Mouse (Mus musculus) CD4-positive, CD25-positive, alpha-beta regulatory T cell, adult 2 months (primary cell): ENCODE results near the gene 1700017B05Rik.
A peak's percentile ranks its signal among the peaks of the same experiment; 100 is the strongest.

Experiments
- DNase-seq: peaks from one replicate; pipeline ENCODE4 v3.0.0-alpha.2; 2012; ENCODE audit warnings: low read depth, low spot score

The 1700017B05Rik gene

DNA sequence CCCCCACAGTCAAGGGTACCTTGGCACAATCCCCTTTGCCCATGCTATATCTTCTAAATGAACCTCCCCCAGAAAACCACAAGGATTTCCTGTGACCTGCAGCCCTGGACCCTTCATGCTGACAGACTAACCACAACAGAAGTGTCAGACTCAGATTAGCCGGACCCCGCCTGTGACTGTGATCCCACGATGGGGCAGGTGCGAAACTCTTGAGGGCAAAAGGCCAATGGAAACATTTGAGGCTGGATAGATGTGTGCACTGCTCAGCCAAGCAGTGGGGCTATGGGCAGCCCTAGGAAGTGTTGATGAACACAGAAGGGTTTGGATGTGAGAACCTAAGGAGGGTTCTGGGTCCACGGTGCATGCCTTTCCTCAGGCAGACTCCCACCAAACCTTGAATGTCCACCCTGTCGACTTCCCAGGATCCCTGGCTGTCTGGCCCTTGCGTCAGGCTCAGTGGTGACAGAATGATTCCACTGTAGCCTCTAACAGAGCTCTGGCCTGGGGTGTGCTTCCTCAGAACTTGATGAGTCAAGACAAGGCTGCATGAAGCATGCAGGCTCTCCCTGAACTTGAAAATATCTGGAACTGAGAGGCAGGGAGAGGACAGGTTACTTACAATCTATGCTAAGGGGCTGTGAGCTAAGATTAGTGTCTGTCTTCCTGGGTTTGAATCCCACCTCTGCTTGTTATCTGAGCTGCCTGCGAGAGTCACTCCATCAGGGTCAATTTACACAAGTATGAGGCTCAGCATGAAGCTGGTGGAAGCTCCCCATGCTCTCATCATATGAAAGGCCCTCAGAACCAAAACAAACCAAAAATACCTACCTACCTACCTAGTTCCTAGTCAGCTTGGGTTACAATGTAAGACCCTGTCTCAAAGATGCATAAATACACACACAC lies 10.7 kb upstream of the 1700017B05Rik start:
- DNase-seq = peak; percentile 51

DNA sequence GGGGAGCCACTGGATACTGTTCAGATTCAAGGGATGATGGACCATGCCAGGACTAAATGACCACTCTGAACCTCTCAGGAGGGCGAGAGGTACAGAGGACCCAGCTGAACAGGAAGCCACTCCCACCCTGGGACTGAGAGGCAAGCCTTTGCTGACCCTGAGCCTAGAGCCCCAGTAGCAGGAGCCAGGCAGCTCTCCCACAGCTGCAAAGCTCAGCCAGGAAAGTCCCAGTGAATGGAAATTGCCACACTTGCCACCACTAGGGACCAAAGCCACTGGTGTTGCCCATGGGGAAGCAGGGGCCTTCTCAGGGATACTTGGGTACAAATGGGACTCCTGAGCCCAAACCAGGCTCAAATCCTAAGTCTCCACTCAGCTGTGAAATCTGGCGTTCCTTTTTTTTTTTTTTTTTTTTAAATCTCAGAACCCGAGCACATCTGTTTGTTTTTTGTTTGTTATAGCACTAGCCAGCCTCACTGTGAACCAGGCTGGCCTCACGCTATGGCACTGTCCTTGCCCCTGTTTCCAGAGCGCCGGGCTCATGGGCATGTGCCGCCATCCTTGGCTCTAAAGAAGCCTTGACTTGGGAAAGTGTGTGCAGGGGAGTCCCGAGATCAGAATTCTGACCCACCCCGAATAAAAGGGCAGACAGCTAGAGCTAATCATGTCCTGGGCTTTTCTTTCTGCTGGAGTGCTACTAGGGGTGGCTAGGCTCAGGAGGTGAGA lies 9.6 kb upstream of the 1700017B05Rik start:
- DNase-seq = no peak

DNA sequence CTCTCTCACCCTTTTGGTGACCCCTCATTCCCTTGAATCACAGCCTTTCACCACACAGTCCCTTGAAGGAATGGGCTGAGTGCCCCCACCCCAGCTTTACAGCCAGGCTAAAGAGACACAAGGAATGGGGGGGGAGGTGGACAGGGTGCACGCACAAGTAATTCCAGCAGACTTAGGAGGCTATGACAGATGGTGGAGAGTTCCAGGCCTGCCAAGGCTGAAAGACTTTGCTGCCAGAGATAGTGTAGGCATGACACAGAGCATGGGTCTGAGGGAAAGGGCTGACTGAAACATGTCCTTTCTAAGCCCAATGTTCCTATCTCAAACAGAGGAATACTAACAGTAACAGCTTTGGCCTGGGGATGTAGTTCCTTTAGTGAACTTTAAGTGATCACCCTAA lies 8.7 kb upstream of the 1700017B05Rik start:
- DNase-seq = no peak

DNA sequence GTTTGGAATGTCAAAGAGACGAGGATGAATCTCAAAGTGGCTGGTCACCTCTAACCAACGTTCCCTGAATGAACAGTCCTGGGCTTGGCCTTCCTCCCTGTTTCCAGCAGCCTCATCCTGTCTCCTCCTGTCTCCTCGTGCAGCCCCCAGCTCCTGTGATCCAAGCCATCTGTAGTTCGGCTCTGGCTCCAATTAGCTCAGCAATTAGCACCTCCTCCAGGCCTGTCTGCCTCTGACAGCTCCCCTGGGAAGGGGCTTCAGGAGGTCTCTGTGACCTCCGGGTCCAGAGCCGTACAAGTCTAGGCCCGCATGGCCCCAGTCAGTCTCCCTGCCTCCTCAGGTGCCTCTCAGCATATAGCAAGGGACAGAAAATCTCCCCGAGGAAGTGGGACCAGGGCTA lies 8.0 kb upstream of the 1700017B05Rik start:
- DNase-seq = no peak

DNA sequence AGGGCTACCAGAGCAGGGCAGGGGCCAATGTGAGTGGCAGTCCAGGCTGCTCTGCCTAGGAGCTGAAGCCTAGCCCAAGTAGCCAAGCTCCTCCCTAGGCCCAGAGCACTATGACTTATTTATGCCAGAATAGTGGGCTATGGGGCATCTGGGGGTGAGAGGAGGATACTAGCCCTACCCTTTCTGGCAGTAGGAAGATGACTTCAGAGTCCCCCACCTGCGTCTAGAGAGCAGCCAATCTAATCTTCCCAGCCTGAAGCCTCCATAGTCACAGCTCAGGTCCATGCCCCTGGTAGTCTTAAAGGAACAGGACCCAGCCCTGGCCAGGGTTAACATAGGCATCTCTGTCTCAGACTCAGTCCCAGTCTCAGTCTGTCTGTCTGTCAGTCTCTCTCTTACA lies 7.0 kb upstream of the 1700017B05Rik start:
- no peak for DNase-seq

DNA sequence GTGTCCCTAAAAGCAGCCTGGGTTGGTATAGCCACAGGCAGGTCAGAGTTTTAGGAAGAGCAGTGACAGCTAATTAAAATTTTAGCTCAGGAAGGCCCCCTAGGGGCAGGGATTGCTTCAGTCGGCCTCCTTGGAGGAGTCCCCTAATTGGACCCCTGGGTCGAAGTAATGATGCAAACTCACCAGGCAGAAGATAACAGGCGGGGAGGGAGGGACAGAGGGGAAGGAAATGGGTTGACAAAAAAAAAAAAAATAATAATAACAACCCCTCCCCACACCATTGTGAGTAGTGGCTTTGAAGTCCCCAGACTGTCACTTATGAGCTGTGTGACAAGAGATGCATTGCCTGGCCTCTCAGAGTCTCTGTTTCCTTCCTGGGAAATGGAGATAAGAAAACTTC lies 6.2 kb upstream of the 1700017B05Rik start:
- peak; percentile 45 for DNase-seq

DNA sequence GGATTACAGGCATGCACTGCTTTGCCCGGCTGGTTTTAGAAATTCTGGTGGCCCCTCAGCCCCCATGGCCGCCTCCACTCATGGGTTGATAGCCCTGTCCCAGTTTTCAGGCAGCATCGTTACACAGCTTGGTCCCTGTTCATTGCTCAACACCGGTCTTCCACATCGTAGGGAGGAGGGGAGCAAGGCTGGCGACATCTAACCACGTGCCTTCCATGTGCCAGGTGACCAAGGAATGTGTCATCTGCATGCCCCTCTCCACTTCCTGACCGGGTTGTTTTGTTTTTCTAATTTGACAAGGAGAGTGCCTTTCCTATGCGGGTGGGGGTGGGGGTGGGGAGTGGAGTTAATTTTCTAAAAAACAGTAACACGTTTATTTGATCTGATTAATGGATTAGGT lies 5.7 kb upstream of the 1700017B05Rik start:
- DNase-seq = no peak

DNA sequence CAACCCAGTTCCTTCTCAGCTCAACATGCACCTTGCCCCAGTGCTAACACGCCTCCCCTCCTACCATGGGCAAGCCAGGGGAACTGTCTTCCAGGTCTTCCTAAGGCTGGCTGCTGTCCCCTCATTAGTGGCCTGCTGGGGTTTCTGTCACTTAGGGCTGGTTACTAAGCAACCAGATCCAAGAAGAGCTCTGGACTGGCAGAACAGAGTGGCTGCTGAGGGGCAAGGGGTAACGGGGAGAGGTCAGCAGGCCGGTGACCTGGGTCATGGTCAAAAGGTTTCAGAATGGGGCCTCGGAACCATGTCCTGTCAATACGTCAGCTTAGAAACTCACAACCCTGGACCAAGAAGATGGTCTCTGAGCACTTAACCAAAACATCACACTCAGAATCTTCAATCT lies 5.0 kb upstream of the 1700017B05Rik start:
- DNase-seq = no peak

DNA sequence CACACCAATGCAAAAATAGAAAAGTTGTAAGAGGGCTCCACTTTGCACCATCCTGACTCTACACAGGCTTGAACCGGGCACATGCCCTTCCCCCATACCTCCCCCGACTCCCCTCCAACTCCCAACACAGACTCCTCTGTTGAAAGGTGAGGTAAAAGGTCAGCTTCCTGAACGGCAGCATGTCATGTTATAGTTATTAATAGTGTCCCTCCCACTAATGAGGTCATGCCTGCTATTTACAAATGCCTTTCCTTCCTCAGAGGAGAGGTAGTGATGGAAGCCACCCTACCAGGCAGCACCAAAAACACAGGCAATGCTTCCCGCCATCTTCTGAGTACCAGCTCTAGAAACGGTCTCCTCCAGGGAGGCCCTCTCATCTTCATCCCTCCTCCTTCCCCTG lies 2.7 kb upstream of the 1700017B05Rik start:
- no peak for DNase-seq

DNA sequence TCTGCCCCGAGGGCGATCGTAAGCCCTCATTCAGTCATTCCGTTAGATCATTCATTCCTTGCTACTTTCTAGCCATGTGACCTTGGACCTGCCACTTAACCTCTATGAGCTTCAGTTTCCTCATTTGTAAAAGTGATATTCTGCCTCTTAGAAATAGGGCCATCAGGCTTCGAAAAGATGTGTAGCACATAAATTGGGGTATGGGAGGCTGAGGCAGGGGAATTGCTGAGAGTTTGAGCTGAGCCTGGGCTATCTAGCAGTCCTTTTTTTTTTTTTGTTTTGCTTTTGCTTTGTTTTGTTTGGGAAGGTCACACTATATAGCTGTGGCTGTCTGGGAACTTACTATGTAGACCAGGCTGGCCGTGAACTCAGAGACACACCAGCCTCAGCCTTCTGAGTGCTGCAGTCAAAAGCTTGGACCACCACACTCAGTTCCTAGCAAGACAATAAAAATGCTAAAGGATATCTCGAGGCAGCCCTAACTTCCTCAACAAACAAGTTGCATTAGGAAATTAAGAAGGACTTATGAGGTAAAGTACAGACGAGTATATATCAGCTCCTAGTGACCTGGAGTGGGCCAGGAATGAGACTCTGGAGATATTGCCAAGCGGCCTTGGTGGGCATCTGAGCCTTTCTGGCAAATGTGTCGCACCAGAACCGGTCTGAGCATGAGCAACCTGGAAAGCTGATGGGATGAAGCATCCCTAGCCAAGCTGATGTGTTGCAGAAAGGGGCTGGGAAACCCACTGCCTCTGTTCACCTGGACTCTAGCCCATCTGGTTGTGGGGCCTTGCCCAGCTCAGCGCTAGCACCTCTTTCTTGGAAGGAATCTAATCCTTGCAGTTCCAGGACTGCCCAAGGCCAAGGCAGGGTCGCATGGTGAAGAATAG lies 628 bp upstream of the 1700017B05Rik start:
- no peak for DNase-seq

DNA sequence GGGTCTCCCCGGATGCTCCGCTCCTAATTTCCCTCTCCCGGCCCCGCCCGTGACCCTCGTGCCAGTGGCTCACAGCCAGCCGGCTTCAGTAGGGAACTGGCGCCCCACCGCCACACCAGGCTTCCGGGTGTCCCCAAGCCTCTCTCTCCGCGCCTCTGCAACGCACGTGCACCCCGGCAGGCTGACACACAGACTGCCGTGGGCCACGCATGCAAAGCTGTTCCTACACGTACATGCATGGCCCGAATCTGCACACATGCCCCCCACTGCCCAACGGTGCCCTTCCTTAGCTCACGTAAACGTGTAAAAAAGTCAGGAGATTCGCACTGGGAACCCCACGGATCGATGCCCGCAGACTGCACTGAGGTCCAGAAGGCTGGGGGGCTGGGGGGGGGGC lies 898 bp downstream of the 1700017B05Rik start:
- DNase-seq = peak; percentile 77

DNA sequence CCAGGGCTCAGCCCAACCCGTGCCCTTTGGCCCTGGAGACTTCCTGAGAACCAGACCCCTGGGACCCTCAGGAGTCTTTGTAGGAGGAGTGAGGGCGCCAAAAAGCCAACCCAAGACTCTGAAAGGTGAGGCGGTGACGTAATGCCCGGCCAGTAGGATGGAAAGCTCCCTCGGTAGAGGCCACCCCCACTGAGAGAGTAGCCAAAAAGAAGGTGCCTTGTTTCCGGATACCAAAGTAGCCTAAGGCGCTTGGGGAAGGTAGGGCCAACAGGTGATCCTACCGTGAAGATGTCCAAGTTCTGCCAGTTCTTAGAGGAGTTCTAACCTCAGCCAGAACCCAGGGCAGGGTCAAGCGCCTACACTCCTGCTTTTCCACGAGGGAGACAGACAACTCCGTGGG lies 1.5 kb downstream of the 1700017B05Rik start:
- peak; percentile 51 for DNase-seq

DNA sequence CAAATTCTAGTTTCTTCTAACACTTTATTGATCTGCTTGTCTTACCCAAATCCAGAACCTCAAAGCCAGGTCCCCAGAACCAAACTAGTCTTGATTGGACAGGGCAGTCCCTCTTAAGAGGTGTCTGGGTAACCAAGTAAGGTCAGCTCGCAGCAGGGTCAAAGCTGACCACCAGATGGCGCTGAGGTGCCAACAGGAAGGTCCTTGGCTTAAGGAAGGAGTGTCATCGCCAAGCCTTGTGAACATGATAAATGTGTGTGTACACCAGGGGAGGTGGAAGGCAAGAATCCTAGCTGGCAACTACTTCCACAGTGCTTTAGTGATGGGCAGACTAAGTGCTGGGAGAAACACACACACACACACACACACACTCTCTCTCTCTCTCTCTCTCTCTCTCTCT lies 2.7 kb downstream of the 1700017B05Rik start:
- DNase-seq = peak; percentile 95

DNA sequence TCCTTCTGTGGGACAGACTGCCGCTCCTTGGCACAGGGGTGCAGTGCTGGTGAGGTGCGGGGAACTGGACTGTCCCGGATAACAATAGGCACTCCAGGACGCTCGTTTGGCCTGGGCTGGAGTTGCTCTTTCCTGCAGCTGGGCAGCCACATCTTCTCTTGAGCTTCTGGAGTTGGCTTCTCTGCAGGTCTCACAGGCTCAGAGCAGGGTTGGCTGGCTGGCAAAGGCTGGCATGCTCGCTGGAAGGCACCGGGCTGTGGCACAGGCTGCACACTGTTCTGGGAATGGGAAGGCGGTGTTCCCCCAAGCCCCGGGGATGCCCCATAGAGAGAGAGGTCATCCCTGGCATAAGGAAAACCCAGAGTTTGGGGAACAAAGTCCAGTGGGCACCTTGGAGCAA lies 4.8 kb downstream of the 1700017B05Rik start:
- DNase-seq = no peak

DNA sequence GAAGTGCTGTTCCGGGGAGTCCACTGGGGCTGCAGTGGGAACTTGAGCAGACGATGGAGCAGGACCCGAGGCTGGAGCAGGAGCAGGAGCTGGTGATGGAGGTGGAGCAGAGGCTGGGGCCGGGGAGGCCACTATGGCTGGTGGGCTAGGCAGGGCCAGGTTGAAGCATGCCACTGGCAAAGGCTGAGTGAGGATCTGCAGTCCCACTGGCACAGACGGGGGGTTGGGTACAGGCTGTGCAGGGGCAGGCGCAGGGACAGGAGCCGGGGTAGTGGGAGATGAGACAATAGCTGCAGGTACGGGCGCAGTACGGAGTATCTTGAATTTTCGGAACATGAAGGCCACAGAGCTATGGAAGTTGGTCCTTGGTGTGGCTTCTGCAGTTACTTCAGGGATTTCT lies 5.6 kb downstream of the 1700017B05Rik start:
- no peak for DNase-seq

DNA sequence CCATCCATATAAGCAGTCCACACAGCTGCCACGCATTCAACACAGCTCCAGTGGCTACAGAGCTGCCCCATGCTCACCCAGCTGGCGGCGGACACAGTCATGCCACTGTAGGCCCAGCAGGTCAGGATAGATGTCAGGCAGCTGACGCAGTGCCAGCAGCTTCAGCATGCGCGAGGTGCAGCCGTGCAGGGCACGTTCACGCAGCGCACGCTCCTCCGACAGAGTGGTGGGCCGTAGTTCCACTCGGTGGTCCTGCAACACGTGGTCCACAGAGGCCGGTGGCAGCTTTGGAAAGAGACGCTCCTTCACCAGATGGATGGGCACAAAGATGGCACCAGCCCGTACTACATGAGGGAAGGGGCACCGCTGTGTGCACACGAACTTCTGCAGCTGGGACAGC lies 6.1 kb downstream of the 1700017B05Rik start:
- DNase-seq = no peak

DNA sequence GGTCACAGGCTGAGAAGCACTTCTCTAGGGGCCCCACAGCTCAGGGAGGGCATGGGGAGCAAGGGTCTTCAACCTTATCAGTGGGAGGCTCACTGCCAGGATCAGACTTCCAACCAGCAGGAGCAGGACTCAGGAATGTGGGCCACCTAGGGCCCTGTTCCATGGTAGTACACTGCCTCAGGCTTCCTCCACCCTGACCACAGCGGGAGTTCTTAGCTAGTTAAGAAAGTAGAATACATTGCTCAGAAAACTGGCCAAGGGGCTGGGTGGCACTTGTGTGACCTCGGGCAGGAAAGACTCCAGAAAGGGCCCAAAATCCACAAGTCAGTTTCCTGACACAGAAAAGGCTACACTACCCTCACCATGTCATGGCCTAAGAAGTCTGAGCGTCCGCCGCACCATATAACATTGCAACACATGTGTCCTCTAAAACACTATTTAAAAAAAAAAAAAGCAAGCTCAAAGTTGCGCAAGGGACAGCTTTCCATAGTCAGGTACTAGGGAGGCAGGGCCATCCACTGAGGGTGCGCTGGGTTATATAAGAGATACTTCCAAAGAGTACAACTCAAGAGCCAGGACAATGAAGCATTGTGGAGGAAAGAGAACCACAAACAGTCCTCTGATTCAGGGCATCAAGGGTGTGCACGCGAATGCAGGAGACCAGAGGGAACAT lies 7.5 kb downstream of the 1700017B05Rik start:
- DNase-seq = no peak

DNA sequence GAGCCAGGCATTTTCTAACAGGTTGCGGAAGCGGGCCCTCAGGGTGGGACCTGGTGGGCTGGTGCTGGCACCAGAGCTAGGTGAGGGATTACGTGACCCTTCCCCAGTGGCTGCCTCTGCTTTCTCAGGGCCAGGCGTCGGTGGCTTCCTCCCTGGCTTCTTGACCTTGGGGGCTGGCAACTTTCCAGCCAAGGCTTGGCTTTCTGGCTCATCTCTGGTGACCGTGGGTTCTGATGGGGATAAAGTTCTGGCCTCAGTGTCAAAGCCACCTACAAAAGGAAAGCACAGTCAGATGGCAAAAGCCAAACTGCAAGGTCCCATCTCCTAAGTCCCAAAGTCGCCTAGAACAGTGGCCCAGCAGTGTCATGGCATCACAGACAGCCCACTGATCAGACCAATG lies 8.4 kb downstream of the 1700017B05Rik start:
- DNase-seq = no peak

DNA sequence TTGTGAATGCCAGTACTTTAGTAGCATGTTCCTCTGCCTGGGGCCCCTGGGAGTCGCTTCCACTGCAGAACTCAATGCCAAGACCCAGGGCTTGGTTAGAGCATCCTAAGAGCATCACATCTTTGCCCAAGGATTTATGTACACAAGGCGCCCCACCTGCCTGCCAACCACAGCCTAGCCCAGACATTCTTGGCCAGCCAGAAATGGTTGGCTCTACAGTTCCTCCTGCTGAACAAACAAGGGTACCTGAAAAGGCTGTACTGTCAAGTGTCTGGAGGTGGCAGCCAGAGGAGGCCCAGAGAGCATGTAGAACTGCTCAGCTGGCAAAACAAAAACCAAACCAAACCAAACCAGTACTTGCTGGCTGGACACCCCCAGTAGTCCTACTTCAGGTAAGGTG lies 11.3 kb downstream of the 1700017B05Rik start:
- DNase-seq = no peak

DNA sequence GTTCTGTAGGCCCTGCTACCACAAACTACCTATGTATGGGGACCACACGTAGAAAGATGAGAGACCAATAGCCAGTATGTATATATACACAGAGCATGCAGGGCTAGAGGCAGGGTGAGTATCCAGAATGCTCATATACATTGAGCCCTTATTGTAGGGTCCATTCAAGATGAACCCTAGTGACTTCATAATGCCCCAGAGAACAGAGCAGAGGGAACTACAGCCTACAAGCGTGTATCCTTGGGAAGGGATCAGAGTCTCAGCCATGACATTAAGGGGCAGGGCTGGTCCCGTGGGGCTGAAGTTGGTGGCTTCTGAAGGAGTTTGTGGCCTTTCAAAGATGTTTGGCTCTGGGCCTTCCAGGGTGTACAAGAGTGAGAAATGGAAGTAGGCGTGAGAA lies 12.4 kb downstream of the 1700017B05Rik start:
- DNase-seq = no peak
